Mouse (Mus musculus): ENCODE results near the gene Ddit4.

The Ddit4 gene

GRCm38 (mm10) chr10:59972534-59972933 is 20.9 kb upstream of the Ddit4 start:
- DNase-seq (ENCODE audit: low spot score) = no peak

GRCm38 (mm10) chr10:59971813-59972212 is 20.2 kb upstream of the Ddit4 start:
- DNase-seq (ENCODE audit: low spot score) = no peak

GRCm38 (mm10) chr10:59970450-59971062 is 18.9 kb upstream of the Ddit4 start:
- no peak for DNase-seq (ENCODE audit: low spot score)

GRCm38 (mm10) chr10:59969821-59970449 is 18.3 kb upstream of the Ddit4 start:
- peak; percentile 79 for DNase-seq (ENCODE audit: low spot score)

GRCm38 (mm10) chr10:59967309-59967942 is 15.8 kb upstream of the Ddit4 start:
- DNase-seq (ENCODE audit: low spot score) = no peak

- DNase-seq (ENCODE audit: low spot score) = no peak
These were observed 15.1 kb upstream of the Ddit4 start for GRCm38 (mm10) chr10:59966743-59967142.

GRCm38 (mm10) chr10:59965788-59966187 is 14.2 kb upstream of the Ddit4 start:
- no peak for DNase-seq (ENCODE audit: low spot score)

GRCm38 (mm10) chr10:59965362-59965695 is 13.7 kb upstream of the Ddit4 start:
- DNase-seq (ENCODE audit: low spot score) = no peak

GRCm38 (mm10) chr10:59964504-59965361 is 13.1 kb upstream of the Ddit4 start:
- DNase-seq (ENCODE audit: low spot score) = peak; percentile 75

GRCm38 (mm10) chr10:59963609-59964008 is 12.0 kb upstream of the Ddit4 start:
- DNase-seq (ENCODE audit: low spot score) = no peak

- DNase-seq (ENCODE audit: low spot score) = no peak
These were observed 7.9 kb upstream of the Ddit4 start for GRCm38 (mm10) chr10:59959517-59959916.

- DNase-seq (ENCODE audit: low spot score) = no peak
These were observed 6.8 kb upstream of the Ddit4 start for GRCm38 (mm10) chr10:59958458-59958857.

GRCm38 (mm10) chr10:59957171-59958149 is 5.8 kb upstream of the Ddit4 start:
- no peak for DNase-seq (ENCODE audit: low spot score)

- DNase-seq (ENCODE audit: low spot score) = no peak
These were observed 5.0 kb upstream of the Ddit4 start for GRCm38 (mm10) chr10:59956681-59957080.

- DNase-seq (ENCODE audit: low spot score) = no peak
These were observed 2.0 kb upstream of the Ddit4 start for GRCm38 (mm10) chr10:59953564-59954039.

GRCm38 (mm10) chr10:59952781-59953563 is 1.3 kb upstream of the Ddit4 start:
- peak; percentile 56 for DNase-seq (ENCODE audit: low spot score)

GRCm38 (mm10) chr10:59952152-59952780 is 632 bp upstream of the Ddit4 start:
- peak; percentile 76 for DNase-seq (ENCODE audit: low spot score)

GRCm38 (mm10) chr10:59950716-59951191 is 880 bp downstream of the Ddit4 start:
- peak; percentile 79 for DNase-seq (ENCODE audit: low spot score)

GRCm38 (mm10) chr10:59949783-59950605 is 1.6 kb downstream of the Ddit4 start:
- DNase-seq (ENCODE audit: low spot score) = no peak

All from retina, embryonic 14.5 days (tissue).